Mouse (Mus musculus): ENCODE data around the gene Zfp750. TPM values are rescaled to one million over a fixed set of nuclear protein-coding genes. Genes with fewer than 3 reads are reported as not detected.

The Zfp750 gene
- total and polyA plus RNA-seq, 3 experiments = 0.06 to 0.08 TPM; not detected in 1

- Histone ChIP-seq H3K4me1 (ENCODE audit: control insufficient read depth in 1 of 2, insufficient read depth in 2 of 2, low read length in 2 of 2) (no peaks in the 10 kb centered on the region), H3K9me3 (replicated peaks; ENCODE audit: insufficient read depth, low read length) (no peaks in the 10 kb centered on the region), H3K27me3 (ENCODE audit: control insufficient read depth in 1 of 2, insufficient read depth in 2 of 2, low read length in 2 of 2) (no peaks in the 10 kb centered on the region), H3K79me2 (ENCODE audit: control insufficient read depth, insufficient read depth, low read length, poor library complexity) (no peaks in the 10 kb centered on the region), H3K9ac (ENCODE audit: control insufficient read depth, low read depth, low read length, poor library complexity, severe bottlenecking) (peak overlapping the region; percentile 19; the same call in 1 of the 2 replicates), H3K36me3 (ENCODE audit: control insufficient read depth in 1 of 2, insufficient read depth in 2 of 2, low read length in 2 of 2) (peaks cover 0 to 15% of the 10 kb centered on the region in 2 experiments; a peak in 3 of 4 replicates), H3K4me3 (ENCODE audit: control insufficient read depth in 1 of 2, insufficient read depth in 1 of 2, low read depth in 2 of 2, low read length in 2 of 2) (no peak overlapping the region), H3K27ac (ENCODE audit: control insufficient read depth, low read depth, low read length) (no peak overlapping the region)
- TF ChIP-seq CHD2 (IDR thresholded peaks at IDR 0.05; ENCODE audit: low read length) (no peak), ZC3H11A (IDR thresholded peaks at IDR 0.05; ENCODE audit: low read depth, low read length) (peak; percentile 93), SMC3 (IDR thresholded peaks at IDR 0.05; ENCODE audit: low read depth, low read length) (peak; percentile 96), ELF1 (IDR thresholded peaks at IDR 0.05; ENCODE audit: low read depth, low read length) (no peak), ZNF384 (IDR thresholded peaks at IDR 0.05; ENCODE audit: low read depth, low read length) (peak; percentile 76), HCFC1 (IDR thresholded peaks at IDR 0.05; ENCODE audit: low read depth, low read length) (no peak), UBTF (IDR thresholded peaks at IDR 0.05; ENCODE audit: borderline replicate concordance, insufficient read depth, low read depth, low read length) (no peak), MYB (IDR thresholded peaks at IDR 0.05; ENCODE audit: low read depth, low read length) (no peak), RAD21 (IDR thresholded peaks at IDR 0.05; ENCODE audit: low read depth, low read length) (peak; percentile 97), CTCF (IDR thresholded peaks at IDR 0.05 in 2 of 3, conservative IDR thresholded peaks at IDR 0.05 in 1 of 3; ENCODE audit: control insufficient read depth in 1 of 3, insufficient read depth in 1 of 3, low read depth in 2 of 3, low read length in 3 of 3, poor library complexity in 1 of 3, severe bottlenecking in 1 of 3) (peak; percentile 90 to 99 (median 98))
- peak; percentile 85 for DNase-seq (ENCODE audit: low read depth, low spot score)
Measured at GRCm38 (mm10) chr11:121475699-121476415, 43.3 kb downstream of the Zfp750 start.

- TF ChIP-seq UBTF (IDR thresholded peaks at IDR 0.05; ENCODE audit: borderline replicate concordance, insufficient read depth, low read depth, low read length) (no peak), HCFC1 (IDR thresholded peaks at IDR 0.05; ENCODE audit: low read depth, low read length) (no peak), EP300 (IDR thresholded peaks at IDR 0.05; ENCODE audit: low read depth in 1 of 2, low read length in 2 of 2) (no peak), MAZ (IDR thresholded peaks at IDR 0.05; ENCODE audit: low read depth, low read length) (no peak)
- Histone ChIP-seq H3K27ac (ENCODE audit: control insufficient read depth, low read depth, low read length) (no peak overlapping the region), H3K4me3 (ENCODE audit: control insufficient read depth in 1 of 2, insufficient read depth in 1 of 2, low read depth in 2 of 2, low read length in 2 of 2) (no peak overlapping the region), H3K9ac (ENCODE audit: control insufficient read depth, low read depth, low read length, poor library complexity, severe bottlenecking) (no peak overlapping the region), H3K4me1 (ENCODE audit: control insufficient read depth in 1 of 2, insufficient read depth in 2 of 2, low read length in 2 of 2) (no peaks in the 10 kb centered on the region), H3K27me3 (ENCODE audit: control insufficient read depth in 1 of 2, insufficient read depth in 2 of 2, low read length in 2 of 2) (no peaks in the 10 kb centered on the region), H3K9me3 (replicated peaks; ENCODE audit: insufficient read depth, low read length) (no peaks in the 10 kb centered on the region), H3K79me2 (ENCODE audit: control insufficient read depth, insufficient read depth, low read length, poor library complexity) (no peaks in the 10 kb centered on the region), H3K36me3 (ENCODE audit: control insufficient read depth in 1 of 2, insufficient read depth in 2 of 2, low read length in 2 of 2) (peaks cover 0 to 14% of the 10 kb centered on the region in 2 experiments; a peak in 3 of 4 replicates)
- no peak for DNase-seq (ENCODE audit: low read depth, low spot score)
Measured at GRCm38 (mm10) chr11:121474831-121475230, 44.3 kb downstream of the Zfp750 start.

- H3K36me3 ChIP-seq (ENCODE audit: control insufficient read depth in 1 of 2, insufficient read depth in 2 of 2, low read length in 2 of 2) = peaks cover 0 to 10% of the 10 kb centered on the region in 2 experiments; a peak in 2 of 4 replicates
- no peak for DNase-seq (ENCODE audit: low read depth, low spot score)
- no peaks in the 10 kb centered on the region for H3K27me3 ChIP-seq (ENCODE audit: control insufficient read depth in 1 of 2, insufficient read depth in 2 of 2, low read length in 2 of 2)
- no peaks in the 10 kb centered on the region for H3K79me2 ChIP-seq (ENCODE audit: control insufficient read depth, insufficient read depth, low read length, poor library complexity)
- H3K27ac ChIP-seq (ENCODE audit: control insufficient read depth, low read depth, low read length) = no peak overlapping the region
- no peak for TF ChIP-seq RAD21 (IDR thresholded peaks at IDR 0.05; ENCODE audit: low read depth, low read length)
- TF ChIP-seq MAZ (IDR thresholded peaks at IDR 0.05; ENCODE audit: low read depth, low read length) = no peak
- TF ChIP-seq MXI1 (IDR thresholded peaks at IDR 0.05; ENCODE audit: low read depth, low read length) = no peak
- no peak for TF ChIP-seq E2F4 (IDR thresholded peaks at IDR 0.05; ENCODE audit: borderline replicate concordance, low read depth, low read length)
- no peak for TF ChIP-seq EP300 (IDR thresholded peaks at IDR 0.05; ENCODE audit: low read depth in 1 of 2, low read length in 2 of 2)
- TF ChIP-seq GABPA (IDR thresholded peaks at IDR 0.05; ENCODE audit: low read depth, low read length) = no peak
- no peak for TF ChIP-seq USF1 (IDR thresholded peaks at IDR 0.05; ENCODE audit: low read depth, low read length)
- TF ChIP-seq KAT2A (conservative IDR thresholded peaks at IDR 0.05; ENCODE audit: low read depth, low read length) = no peak
- no peak for TF ChIP-seq UBTF (IDR thresholded peaks at IDR 0.05; ENCODE audit: borderline replicate concordance, insufficient read depth, low read depth, low read length)
- TF ChIP-seq CTCF (IDR thresholded peaks at IDR 0.05 in 2 of 3, conservative IDR thresholded peaks at IDR 0.05 in 1 of 3; ENCODE audit: control insufficient read depth in 1 of 3, insufficient read depth in 1 of 3, low read depth in 2 of 3, low read length in 3 of 3, poor library complexity in 1 of 3, severe bottlenecking in 1 of 3) = no peak
- no peak for TF ChIP-seq TAL1 (IDR thresholded peaks at IDR 0.05; ENCODE audit: low read length)
- TF ChIP-seq MYB (IDR thresholded peaks at IDR 0.05; ENCODE audit: low read depth, low read length) = no peak
- no peak for TF ChIP-seq MEF2A (IDR thresholded peaks at IDR 0.05; ENCODE audit: extremely low read depth, insufficient replicate concordance, low read depth, low read length, poor library complexity, severe bottlenecking)
- no peak overlapping the region for H3K9ac ChIP-seq (ENCODE audit: control insufficient read depth, low read depth, low read length, poor library complexity, severe bottlenecking)
- H3K4me1 ChIP-seq (ENCODE audit: control insufficient read depth in 1 of 2, insufficient read depth in 2 of 2, low read length in 2 of 2) = no peaks in the 10 kb centered on the region
- H3K9me3 ChIP-seq (replicated peaks; ENCODE audit: insufficient read depth, low read length) = no peaks in the 10 kb centered on the region
- H3K4me3 ChIP-seq (ENCODE audit: control insufficient read depth in 1 of 2, insufficient read depth in 1 of 2, low read depth in 2 of 2, low read length in 2 of 2) = no peak overlapping the region
Measured at GRCm38 (mm10) chr11:121467408-121467807, 51.7 kb downstream of the Zfp750 start.
